Mouse (Mus musculus) heart, embryonic 16.5 days (tissue): ENCODE results near the gene Ppp1r12b. TPM values are rescaled to one million over a fixed set of nuclear protein-coding genes. Genes with fewer than 3 reads are reported as not detected.

Experiments
- ATAC-seq: fragments of 200-750 bp; cut with Nextera tagmentation; replicated peaks from 2 replicates; pipeline ENCODE4 v1.8.0; 2017; ENCODE audit warnings: moderate number of reproducible peaks; ENCODE audit not compliant: insufficient read depth, low FRiP score; ENCODE audit errors: extremely low read depth
- H3K27ac ChIP-seq: fragments of 300-500 bp; sonication (generic); 2 replicates; pipeline ENCODE4 v1.5.1; 2014; ENCODE audit warnings: mild to moderate bottlenecking, low read length, control low read depth, moderate library complexity
- H3K27me3 ChIP-seq: fragments of 300-500 bp; sonication (generic); 2 replicates; pipeline ENCODE4 v1.6.1; 2014; ENCODE audit warnings: low read length, mixed read lengths; ENCODE audit not compliant: control insufficient read depth, insufficient read depth
- H3K36me3 ChIP-seq: fragments of 300-500 bp; sonication (generic); 2 replicates; pipeline ENCODE4 v1.6.1; 2014; ENCODE audit not compliant: control insufficient read depth, insufficient read depth
- H3K4me1 ChIP-seq: fragments of 300-500 bp; sonication (generic); 2 replicates; pipeline ENCODE4 v1.6.1; 2014; ENCODE audit warnings: low read length, mixed read lengths; ENCODE audit not compliant: control insufficient read depth, insufficient read depth
- H3K4me2 ChIP-seq: fragments of 300-500 bp; sonication (generic); 2 replicates; pipeline ENCODE4 v1.6.1; 2014; ENCODE audit warnings: low read depth, mild to moderate bottlenecking, control low read depth, low read length
- H3K4me3 ChIP-seq: fragments of 300-500 bp; sonication (generic); 2 replicates; pipeline ENCODE4 v1.5.1; 2014; ENCODE audit warnings: mild to moderate bottlenecking, control low read depth, low read length
- H3K9ac ChIP-seq: fragments of 300-500 bp; sonication (generic); 2 replicates; pipeline ENCODE4 v1.6.1; 2014; ENCODE audit warnings: low read length, control low read depth
- H3K9me3 ChIP-seq: fragments of 300-500 bp; sonication (generic); replicated peaks from 2 replicates; pipeline ENCODE4 v1.6.1; 2016; ENCODE audit warnings: low read length; ENCODE audit not compliant: control insufficient read depth
- WGBS: fragments of 180-500 bp; shearing (Covaris S2); extraction: QIAGEN DNeasy Blood & Tissue Kit; methylation state at CpG from one replicate; pipeline ENCODE4 v1.1.7; 2014; 5-methylcytosine and 5-hydroxymethylcytosine counted together
- polyA plus RNA-seq: library from polyadenylated mRNA; unstranded; fragments of >200 nt; fragmentation: Nextera tagmentation; extraction: Ambion mirVana; gene quantifications from 2 replicates; pipeline ENCODE4 v1.2.1, GENCODE M21; 2015

Gene Ppp1r12b
- polyA plus RNA-seq, 1 experiment from 2014 or later, result 24.2 TPM

GRCm38 (mm10) chr1:134733659-134734058 lies 222.1 kb downstream of the Ppp1r12b start:
- H3K4me3 ChIP-seq, result no peak overlapping the region
- H3K27ac ChIP-seq, result no peak overlapping the region
- no peak overlapping the region for H3K4me2 ChIP-seq
- no peak overlapping the region for H3K9ac ChIP-seq
- H3K9me3 ChIP-seq, result 0 out of 2 replicates have a peak, but pooled peaks cover 3% of the 10 kb centered on the region
- WGBS, result 89% methylated on average over 5 of the region's 5 CpGs
- no peaks in the 10 kb centered on the region for H3K36me3 ChIP-seq
- no peaks in the 10 kb centered on the region for H3K27me3 ChIP-seq
- ATAC-seq, result no peak
- no peaks in the 10 kb centered on the region for H3K4me1 ChIP-seq

- Histone ChIP-seq H3K27ac (no peak overlapping the region), H3K9me3 (no peaks in the 10 kb centered on the region), H3K4me2 (no peak overlapping the region), H3K36me3 (no peaks in the 10 kb centered on the region), H3K4me3 (no peak overlapping the region), H3K4me1 (no peaks in the 10 kb centered on the region; the same call in 1 of the 2 replicates), H3K27me3 (peaks cover 2% of the 10 kb centered on the region; the same call in 1 of the 2 replicates), H3K9ac (no peak overlapping the region)
- 50% methylated on average over 8 of the region's 8 CpGs for WGBS
- no peak for ATAC-seq
Measured at GRCm38 (mm10) chr1:134727256-134727655, 228.5 kb downstream of the Ppp1r12b start.

- Histone ChIP-seq H3K27ac (no peak overlapping the region), H3K27me3 (peaks cover 2% of the 10 kb centered on the region; the same call in 1 of the 2 replicates), H3K36me3 (no peaks in the 10 kb centered on the region), H3K4me3 (no peak overlapping the region), H3K9me3 (no peaks in the 10 kb centered on the region), H3K4me2 (no peak overlapping the region), H3K4me1 (no peaks in the 10 kb centered on the region; the same call in 1 of the 2 replicates), H3K9ac (no peak overlapping the region)
- WGBS, result 91% methylated on average over 7 of the region's 7 CpGs
- no peak for ATAC-seq
Measured at GRCm38 (mm10) chr1:134726480-134726879, 229.3 kb downstream of the Ppp1r12b start.

GRCm38 (mm10) chr1:134725276-134725675 lies 230.5 kb downstream of the Ppp1r12b start:
- Histone ChIP-seq H3K27ac (no peak overlapping the region), H3K9ac (no peak overlapping the region), H3K9me3 (no peaks in the 10 kb centered on the region), H3K4me1 (no peaks in the 10 kb centered on the region; the same call in 1 of the 2 replicates), H3K27me3 (peaks cover 2% of the 10 kb centered on the region; the same call in 1 of the 2 replicates), H3K4me3 (no peak overlapping the region), H3K4me2 (no peak overlapping the region), H3K36me3 (no peaks in the 10 kb centered on the region)
- 28% methylated on average over 5 of the region's 5 CpGs for WGBS
- no peak for ATAC-seq

- Histone ChIP-seq H3K4me3 (no peak overlapping the region), H3K4me1 (no peaks in the 10 kb centered on the region; the same call in 1 of the 2 replicates), H3K9ac (no peak overlapping the region), H3K36me3 (no peaks in the 10 kb centered on the region), H3K4me2 (no peak overlapping the region), H3K27me3 (peaks cover 2% of the 10 kb centered on the region; the same call in 1 of the 2 replicates), H3K27ac (no peak overlapping the region), H3K9me3 (no peaks in the 10 kb centered on the region)
- ATAC-seq, result no peak
- WGBS, result 71% methylated on average over 7 of the region's 7 CpGs
Measured at GRCm38 (mm10) chr1:134722891-134723290, 232.9 kb downstream of the Ppp1r12b start.

- no peak for ATAC-seq
- no peak overlapping the region for H3K27ac ChIP-seq
- no peaks in the 10 kb centered on the region for H3K9me3 ChIP-seq
- no peaks in the 10 kb centered on the region for H3K4me1 ChIP-seq
- no peaks in the 10 kb centered on the region for H3K36me3 ChIP-seq
- no peak overlapping the region for H3K4me3 ChIP-seq
- 66% methylated on average over 5 of the region's 5 CpGs for WGBS
- H3K4me2 ChIP-seq, result no peak overlapping the region
- H3K27me3 ChIP-seq, result peaks cover 2% of the 10 kb centered on the region; the same call in 1 of the 2 replicates
- H3K9ac ChIP-seq, result no peak overlapping the region
Measured at GRCm38 (mm10) chr1:134721486-134721885, 234.3 kb downstream of the Ppp1r12b start.

- Histone ChIP-seq H3K36me3 (no peaks in the 10 kb centered on the region), H3K4me3 (no peak overlapping the region), H3K27ac (no peak overlapping the region), H3K27me3 (peaks cover 2% of the 10 kb centered on the region; the same call in 1 of the 2 replicates), H3K4me1 (no peaks in the 10 kb centered on the region), H3K9ac (no peak overlapping the region), H3K9me3 (no peaks in the 10 kb centered on the region), H3K4me2 (no peak overlapping the region)
- peak; percentile 39; the same call in 1 of the 2 replicates for ATAC-seq
- 48% methylated on average over 12 of the region's 12 CpGs for WGBS
Measured at GRCm38 (mm10) chr1:134719718-134720304, 235.9 kb downstream of the Ppp1r12b start.

GRCm38 (mm10) chr1:134715092-134715491 lies 240.7 kb downstream of the Ppp1r12b start:
- H3K4me3 ChIP-seq, result no peak overlapping the region
- ATAC-seq, result no peak
- no peak overlapping the region for H3K27ac ChIP-seq
- WGBS, result 61% methylated on average over 5 of the region's 5 CpGs
- H3K27me3 ChIP-seq, result peaks cover 20% of the 10 kb centered on the region
- H3K36me3 ChIP-seq, result no peaks in the 10 kb centered on the region
- H3K9me3 ChIP-seq, result no peaks in the 10 kb centered on the region
- H3K4me2 ChIP-seq, result no peak overlapping the region
- H3K9ac ChIP-seq, result no peak overlapping the region
- no peaks in the 10 kb centered on the region for H3K4me1 ChIP-seq

GRCm38 (mm10) chr1:134714166-134714565 lies 241.6 kb downstream of the Ppp1r12b start:
- no peak overlapping the region for H3K9ac ChIP-seq
- H3K36me3 ChIP-seq, result no peaks in the 10 kb centered on the region
- ATAC-seq, result no peak
- 61% methylated on average over 8 of the region's 8 CpGs for WGBS
- no peak overlapping the region for H3K27ac ChIP-seq
- H3K4me3 ChIP-seq, result no peak overlapping the region
- peaks cover 4% of the 10 kb centered on the region; the same call in 1 of the 2 replicates for H3K4me1 ChIP-seq
- H3K27me3 ChIP-seq, result peaks cover 30% of the 10 kb centered on the region
- H3K4me2 ChIP-seq, result no peak overlapping the region
- no peaks in the 10 kb centered on the region for H3K9me3 ChIP-seq
